Mouse (Mus musculus) retina, postnatal 1 day (tissue): ENCODE results near the gene C1ql4.
A peak's percentile ranks its signal among the peaks of the same experiment; 100 is the strongest.
"Not testable (repeated sequence)": the region's sequence is repeated elsewhere in the genome, so short reads cannot be mapped to it uniquely, and the experiment has no call there.

Experiments
- DNase-seq: peaks from one replicate; pipeline ENCODE4 v3.0.0-alpha.2; 2012

C1ql4 gene

DNA sequence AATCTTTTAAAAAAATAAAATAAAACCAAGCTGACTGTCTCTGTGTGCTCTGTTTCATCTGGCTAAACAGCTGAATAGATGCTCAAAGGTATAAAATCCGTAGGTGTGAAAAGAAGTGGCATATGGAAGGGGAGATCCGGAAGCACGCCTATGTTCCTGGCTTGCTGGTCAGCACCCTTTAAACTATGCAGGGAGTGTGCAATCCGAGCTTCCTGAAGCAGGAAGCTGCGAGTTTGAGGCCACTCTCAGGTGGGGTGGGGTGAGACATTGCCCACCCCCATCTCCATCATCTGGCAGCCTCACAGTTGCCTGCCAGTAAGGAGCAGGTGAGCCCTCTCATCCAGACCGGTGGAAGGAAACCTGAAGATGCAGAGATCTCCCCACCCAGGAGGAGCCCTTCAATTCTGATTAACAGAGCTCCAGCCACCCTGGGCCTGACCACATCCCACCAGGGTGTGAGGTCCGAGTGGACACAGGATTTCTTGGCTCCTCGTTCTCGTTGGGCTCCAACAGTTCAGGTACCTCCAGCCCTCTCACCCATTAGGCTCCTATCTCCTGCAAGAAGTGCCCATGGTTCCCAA lies 13.5 kb downstream of the C1ql4 start, which contains the start of gene Troap:
Gene Troap (plus strand): TSS at position 557 of the 581 bp plus-strand sequence.
- DNase-seq: no peak

GRCm38 (mm10) chr15:99071988-99072387 lies 15.6 kb downstream of the C1ql4 start:
- no peak for DNase-seq

- no peak for DNase-seq
Observed at GRCm38 (mm10) chr15:99065557-99066165, 22.0 kb downstream of the C1ql4 start.

GRCm38 (mm10) chr15:99056332-99056731 lies 31.3 kb downstream of the C1ql4 start:
- DNase-seq: peak; percentile 52

GRCm38 (mm10) chr15:99055511-99055961 lies 32.1 kb downstream of the C1ql4 start:
- DNase-seq: peak; percentile 58

DNA sequence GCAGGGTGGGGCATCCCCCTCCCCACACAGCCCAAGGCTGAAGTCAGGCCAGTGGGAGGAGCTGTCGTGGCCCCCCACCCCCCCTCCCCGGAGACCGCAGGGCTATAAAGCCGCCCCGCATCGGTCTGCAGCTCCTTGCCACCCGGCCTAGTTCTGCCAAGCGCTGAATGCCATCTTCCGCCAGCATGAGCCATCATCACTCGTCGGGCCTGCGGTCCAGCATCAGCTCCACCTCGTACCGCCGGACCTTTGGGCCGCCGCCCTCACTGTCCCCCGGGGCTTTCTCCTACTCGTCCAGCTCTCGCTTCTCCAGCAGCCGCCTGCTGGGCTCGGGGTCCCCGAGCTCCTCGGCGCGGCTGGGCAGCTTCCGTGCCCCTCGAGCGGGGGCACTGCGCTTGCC lies 32.6 kb downstream of the C1ql4 start, which contains the start of gene Prph:
Gene Prph (plus strand): TSS at position 135 of the 400 bp plus-strand sequence.
- peak; percentile 35 for DNase-seq

DNA sequence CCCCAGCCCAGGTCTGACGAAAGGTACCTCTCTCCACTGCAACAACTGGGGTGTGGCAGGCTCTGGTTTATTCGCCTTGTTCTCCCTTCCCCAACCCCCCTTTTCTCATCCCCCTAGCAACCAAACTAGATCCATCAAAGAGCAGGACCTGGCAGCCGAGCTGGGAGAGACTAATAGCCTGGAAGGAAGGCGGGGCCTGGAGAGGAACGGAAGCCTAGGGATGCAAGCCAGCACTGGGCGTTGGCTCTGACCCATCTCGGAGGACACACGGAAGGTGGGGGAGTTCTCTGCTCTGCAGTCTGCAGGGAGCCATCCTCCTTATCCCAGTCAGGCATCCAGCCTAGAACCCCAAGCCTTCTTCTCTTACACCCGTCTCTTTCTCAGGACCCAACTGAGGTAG lies 34.2 kb downstream of the C1ql4 start:
- DNase-seq: peak; percentile 38

GRCm38 (mm10) chr15:99049473-99050253 lies 38.0 kb downstream of the C1ql4 start:
- peak; percentile 82 for DNase-seq

GRCm38 (mm10) chr15:99045734-99046133 lies 41.9 kb downstream of the C1ql4 start:
- not testable (repeated sequence) for DNase-seq

DNA sequence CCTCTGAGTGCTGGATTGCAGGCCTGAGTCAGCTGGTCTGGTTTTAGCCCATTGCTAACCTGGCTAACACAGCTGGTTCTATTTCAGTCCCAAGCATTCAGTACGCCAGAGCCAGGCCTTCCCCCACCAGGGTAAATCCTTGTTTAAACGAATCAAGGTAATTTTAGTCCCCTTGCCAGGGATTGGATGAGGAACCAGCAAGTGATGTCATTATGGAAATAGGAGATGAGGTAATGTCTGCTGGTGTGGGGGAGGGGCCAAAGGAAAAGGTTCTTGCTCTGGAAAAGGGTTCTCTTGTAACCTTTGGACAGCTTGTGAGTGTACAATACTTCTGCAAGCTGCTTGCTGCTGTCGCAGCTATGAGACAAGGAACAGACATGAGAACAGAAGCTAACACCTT lies 42.8 kb downstream of the C1ql4 start:
- peak; percentile 49 for DNase-seq

- DNase-seq: no peak
Observed at GRCm38 (mm10) chr15:99042334-99042733, 45.3 kb downstream of the C1ql4 start.

- DNase-seq: peak; percentile 26
Observed at GRCm38 (mm10) chr15:99040920-99041856, 46.4 kb downstream of the C1ql4 start.

- peak; percentile 23 for DNase-seq
Observed at GRCm38 (mm10) chr15:99039996-99040919, 47.4 kb downstream of the C1ql4 start.

DNA sequence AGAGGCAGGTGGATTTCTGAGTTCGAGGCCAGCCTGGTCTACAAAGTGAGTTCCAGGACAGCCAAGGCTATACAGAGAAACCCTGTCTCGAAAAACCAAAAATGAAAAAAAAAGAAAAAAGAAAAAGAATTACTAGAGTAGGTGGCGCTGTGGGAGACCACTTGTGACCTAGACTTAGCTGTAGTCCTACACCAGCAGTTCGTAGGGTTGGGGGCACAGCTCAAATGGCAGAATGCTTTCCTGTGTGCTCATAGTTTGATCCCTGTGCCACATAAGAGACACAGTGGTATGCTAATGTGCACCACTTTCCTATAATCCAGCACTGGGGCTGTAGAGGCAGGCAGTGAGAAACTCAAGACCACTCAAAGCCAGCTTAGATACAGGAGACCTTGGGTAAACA lies 48.3 kb downstream of the C1ql4 start:
- no peak for DNase-seq

DNA sequence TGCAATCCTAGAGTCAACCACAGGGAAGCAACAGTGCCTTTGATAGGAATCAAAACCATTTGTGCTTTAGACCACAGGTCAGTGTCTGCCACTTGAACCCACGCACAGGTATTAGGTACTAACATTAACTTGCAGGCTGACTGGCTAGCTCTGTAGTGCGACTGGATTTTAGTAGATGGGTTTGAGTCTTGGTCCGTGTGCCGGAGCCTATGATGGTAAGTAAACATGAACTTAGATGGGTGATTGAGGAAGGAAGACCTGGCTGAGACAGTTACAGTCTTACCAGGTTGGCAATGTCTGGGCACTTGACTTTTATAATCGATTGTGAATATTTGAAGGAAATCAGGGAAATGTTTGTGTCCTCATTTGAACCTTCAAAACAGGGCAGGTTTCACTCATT lies 48.8 kb downstream of the C1ql4 start:
- DNase-seq: no peak

DNA sequence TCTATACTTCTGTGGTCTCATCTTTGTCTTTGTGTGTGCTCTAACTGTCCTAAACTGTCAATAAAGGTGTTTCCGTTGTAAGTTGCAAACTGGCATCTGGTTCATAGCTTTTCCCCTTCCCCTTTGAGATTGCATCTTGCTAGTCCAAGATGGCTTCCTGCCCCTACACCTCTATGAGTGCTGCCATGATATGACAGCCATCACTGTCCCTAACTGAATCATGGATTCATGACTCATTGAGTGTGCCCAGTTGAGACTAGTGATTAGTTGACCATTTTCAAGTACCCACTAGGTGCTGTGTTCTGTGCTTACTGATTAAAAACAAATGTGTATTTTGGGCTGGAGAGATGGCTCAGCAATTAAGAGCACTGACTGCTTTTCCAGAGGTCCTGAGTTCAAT lies 49.6 kb downstream of the C1ql4 start:
- DNase-seq: no peak

- no peak for DNase-seq
Observed at GRCm38 (mm10) chr15:99036249-99036905, 51.2 kb downstream of the C1ql4 start.

DNA sequence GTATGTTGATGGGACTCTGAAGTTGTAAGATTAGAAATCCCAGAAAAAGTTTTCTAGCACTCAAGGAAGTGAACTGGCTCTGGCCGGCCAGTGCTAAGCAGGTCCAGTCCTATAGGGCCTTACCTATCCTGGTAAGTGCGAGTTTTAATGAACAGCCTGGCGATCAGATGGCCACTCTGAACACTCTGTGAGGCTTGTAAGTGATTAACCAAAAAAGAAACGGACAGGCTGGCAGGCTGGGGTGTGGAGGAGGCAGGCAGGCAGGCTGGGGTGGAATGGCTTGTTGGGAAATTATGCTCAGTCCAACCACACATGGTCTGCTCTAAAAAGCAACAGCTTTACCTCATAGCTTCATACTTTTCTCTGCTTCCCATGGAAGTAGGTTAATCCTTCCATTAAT lies 52.2 kb downstream of the C1ql4 start:
- DNase-seq: peak; percentile 23
